Mouse (Mus musculus) E14TG2a.4 (cell line): ENCODE results near the gene Ahnak.
A peak's percentile ranks its signal among the peaks of the same experiment; 100 is the strongest.

Source experiments
- H3K27me3 ChIP-seq: 2 replicates; pipeline ENCODE4 v1.6.1; 2014; ENCODE audit warnings: low read length, control low read depth; ENCODE audit not compliant: insufficient read depth
- H3K36me3 ChIP-seq: 2 replicates; pipeline ENCODE4 v1.6.1; 2014; ENCODE audit warnings: low read length, control low read depth; ENCODE audit not compliant: insufficient read depth
- H3K4me1 ChIP-seq: replicated peaks from 2 replicates; pipeline ENCODE4 v1.6.1; 2014; ENCODE audit warnings: low read depth, low read length, control low read depth
- H3K4me3 ChIP-seq: replicated peaks from 2 replicates; pipeline ENCODE4 v1.5.1; 2014; ENCODE audit warnings: mild to moderate bottlenecking, low read length
- H3K9me3 ChIP-seq: 2 replicates; pipeline ENCODE4 v1.6.1; 2014; ENCODE audit warnings: low read length, control low read depth
- CTCF ChIP-seq: conservative IDR thresholded peaks from 2 replicates; pipeline ENCODE4 v1.5.1; 2014; ENCODE audit warnings: low read length
- NANOG ChIP-seq: IDR thresholded peaks from 2 replicates; pipeline ENCODE4 v1.6.1; 2014; ENCODE audit warnings: borderline replicate concordance, low read length, mixed read lengths
- POU5F1 ChIP-seq: IDR thresholded peaks from 2 replicates; pipeline ENCODE4 v1.6.1; 2014; ENCODE audit warnings: low read length, borderline replicate concordance

The Ahnak gene

DNA sequence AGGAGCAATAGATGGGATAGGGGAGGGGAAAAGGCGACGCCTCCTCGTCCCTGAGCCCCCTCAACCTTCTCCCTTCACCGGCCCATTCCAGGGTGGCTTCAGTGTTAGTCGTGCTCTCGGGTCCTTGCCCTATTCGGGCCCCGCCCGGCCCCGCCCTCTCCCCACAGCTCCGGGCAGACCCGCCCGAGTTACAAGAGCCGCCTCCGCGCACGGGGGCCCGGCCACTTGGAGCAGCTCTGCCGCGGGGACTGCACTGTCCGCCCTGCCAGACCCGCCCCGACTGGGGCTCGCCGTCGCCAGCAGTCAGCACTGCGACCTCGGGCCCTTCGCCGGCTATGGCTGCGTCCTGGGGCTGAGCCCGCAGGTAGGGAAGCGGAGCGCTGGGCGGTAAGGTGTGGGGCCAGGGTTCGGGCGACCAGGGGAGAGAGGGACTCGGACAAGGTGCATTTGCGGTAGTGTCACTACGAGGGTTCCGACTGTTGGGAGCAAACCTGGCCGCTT lies at the start of gene Ahnak:
Gene Ahnak, plus strand, starts transcription at position 219 of the 501 bp plus-strand sequence.
- Histone ChIP-seq H3K27me3 (peaks cover 21% of the 10 kb centered on the region), H3K4me1 (peaks cover 64% of the 10 kb centered on the region), H3K9me3 (no peaks in the 10 kb centered on the region), H3K4me3 (peak within 1 kb of the TSS; percentile 87), H3K36me3 (no peaks in the 10 kb centered on the region)
- no peak for TF ChIP-seq NANOG
- no peak for TF ChIP-seq POU5F1
- no peak for TF ChIP-seq CTCF

DNA sequence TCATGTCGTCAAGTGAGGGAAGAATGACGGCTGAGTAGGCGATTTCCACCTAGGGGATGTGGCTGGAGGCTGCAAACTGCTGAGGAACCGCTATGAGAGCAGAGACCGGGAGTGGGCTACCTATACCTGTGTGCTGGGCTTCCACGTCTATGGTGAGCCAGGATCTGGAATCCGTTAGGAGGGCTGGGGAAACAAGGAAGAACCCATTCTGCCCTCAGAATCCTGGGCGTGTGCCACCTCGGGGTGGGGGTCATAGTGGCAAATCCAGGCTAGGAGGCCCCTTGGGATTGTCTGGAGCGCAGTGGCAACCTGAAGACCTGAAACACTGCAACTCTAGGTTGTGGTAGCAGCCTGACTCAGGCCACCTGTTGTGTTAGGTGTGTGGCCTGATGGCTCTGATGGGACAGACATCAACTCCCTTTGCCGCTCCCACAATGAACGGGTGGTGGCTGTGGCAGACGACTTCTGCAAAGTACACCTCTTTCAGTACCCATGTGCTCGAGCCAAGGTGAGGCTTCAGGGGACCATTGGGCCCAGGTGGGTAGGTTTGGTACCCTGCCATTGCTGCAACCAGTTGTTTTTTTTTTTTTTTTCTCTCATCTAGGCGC lies 48.5 kb upstream of the Ahnak start:
- TF ChIP-seq NANOG: peak; percentile 79
- no peak for TF ChIP-seq CTCF
- H3K9me3 ChIP-seq: no peaks in the 10 kb centered on the region
- peak overlapping the region; percentile 97 for H3K4me3 ChIP-seq
- peaks cover 76% of the 10 kb centered on the region for H3K4me1 ChIP-seq
- H3K27me3 ChIP-seq: no peaks in the 10 kb centered on the region
- H3K36me3 ChIP-seq: peaks cover 53% of the 10 kb centered on the region

DNA sequence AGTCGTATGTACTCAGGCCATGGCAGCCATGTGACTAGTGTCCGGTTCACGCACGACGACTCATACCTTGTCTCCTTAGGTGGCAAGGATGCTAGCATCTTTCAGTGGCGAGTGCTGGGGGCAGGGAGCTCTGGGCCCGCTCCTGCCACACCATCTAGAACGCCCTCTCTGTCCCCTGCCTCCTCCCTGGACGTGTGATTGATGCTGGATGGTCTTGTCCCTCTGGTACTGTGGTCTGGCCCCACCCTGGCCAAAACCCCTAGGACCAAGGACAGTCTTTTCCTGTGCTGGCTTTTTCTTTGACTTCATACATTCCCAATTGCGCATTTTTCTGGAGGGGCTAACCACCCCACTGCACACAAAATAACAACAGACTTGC lies 48.0 kb upstream of the Ahnak start:
- Histone ChIP-seq H3K27me3 (no peaks in the 10 kb centered on the region), H3K4me1 (peaks cover 79% of the 10 kb centered on the region), H3K9me3 (no peaks in the 10 kb centered on the region), H3K36me3 (peaks cover 56% of the 10 kb centered on the region), H3K4me3 (peak overlapping the region; percentile 97)
- TF ChIP-seq POU5F1: no peak

DNA sequence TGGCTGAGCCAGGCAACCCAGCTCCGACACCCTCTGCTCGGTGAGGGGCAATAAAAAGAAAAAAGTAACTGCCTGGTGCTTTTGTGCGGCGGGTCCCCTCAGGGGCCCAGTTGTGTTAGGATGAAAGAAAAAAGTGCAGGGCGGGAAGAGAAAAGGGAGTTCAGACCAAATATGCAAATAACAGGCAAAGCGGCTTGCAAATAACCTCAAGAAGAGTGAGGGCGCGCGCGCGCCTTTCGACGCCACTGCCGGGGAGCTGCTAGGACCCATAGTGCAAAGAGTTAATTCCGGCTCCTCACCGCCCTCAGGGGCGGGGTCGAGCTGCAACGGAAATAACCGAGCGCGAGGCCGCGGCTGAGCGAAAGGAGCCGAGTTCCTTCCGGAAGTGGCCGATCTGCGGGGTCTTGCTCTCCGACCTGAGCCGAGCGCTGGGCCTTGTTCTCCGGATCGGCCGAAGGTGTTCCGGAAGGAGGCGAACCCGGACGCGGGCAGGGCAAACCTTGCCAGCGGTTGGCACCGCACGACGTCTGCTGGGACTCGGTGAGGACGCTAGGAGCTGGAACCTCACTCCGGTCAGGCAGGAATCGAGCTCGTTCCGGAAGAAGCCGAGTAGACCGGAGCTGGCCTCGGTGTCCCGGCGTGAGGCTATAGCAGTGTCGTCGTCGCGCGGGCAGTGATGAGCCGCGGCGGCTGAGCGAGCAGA lies 47.4 kb upstream of the Ahnak start, which contains the start of gene Mta2:
Gene Mta2, plus strand, starts transcription at position 361 of the 703 bp plus-strand sequence.
- H3K4me1 ChIP-seq: peaks cover 74% of the 10 kb centered on the region
- H3K36me3 ChIP-seq: peaks cover 57% of the 10 kb centered on the region
- no peaks in the 10 kb centered on the region for H3K9me3 ChIP-seq
- TF ChIP-seq NANOG (no peak), CTCF (no peak), POU5F1 (no peak)
- peak within 1 kb of the TSS; percentile 97 for H3K4me3 ChIP-seq
- no peaks in the 10 kb centered on the region for H3K27me3 ChIP-seq

DNA sequence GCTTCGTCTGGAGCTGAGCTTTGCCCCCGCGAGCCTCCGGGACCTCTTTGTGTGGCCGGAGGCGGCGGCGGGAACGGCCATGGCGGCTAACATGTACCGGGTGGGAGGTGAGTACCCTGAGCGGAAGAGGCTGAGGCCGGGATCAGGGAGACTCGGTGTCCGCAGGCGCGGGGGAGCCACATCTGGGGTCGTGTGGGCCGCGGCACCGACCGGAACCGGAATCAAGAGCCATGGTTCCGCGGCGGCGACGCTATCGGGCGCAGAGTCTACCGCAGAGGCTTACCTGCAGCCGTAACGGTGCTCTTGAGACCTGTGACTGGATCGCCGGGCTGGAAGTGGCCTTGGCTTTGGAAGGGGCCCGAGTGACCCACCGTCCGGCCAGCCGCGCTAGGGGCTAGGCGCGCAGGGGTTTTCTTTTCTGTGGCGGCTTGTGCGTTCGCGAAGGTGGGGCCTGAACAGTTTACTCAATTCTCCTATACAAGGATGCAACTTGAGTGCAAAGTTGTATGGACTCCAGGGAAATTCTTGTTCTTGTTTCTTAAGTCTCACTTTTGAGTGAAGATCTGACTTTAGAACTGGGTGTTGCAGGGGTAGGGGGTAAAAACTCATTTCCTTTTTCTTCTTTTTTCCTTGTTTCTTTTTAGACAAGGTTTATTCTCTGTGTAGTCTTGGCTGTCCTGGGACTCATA lies 46.7 kb upstream of the Ahnak start:
- peak overlapping the region; percentile 97 for H3K4me3 ChIP-seq
- H3K9me3 ChIP-seq: no peaks in the 10 kb centered on the region
- peaks cover 66% of the 10 kb centered on the region for H3K4me1 ChIP-seq
- peaks cover 59% of the 10 kb centered on the region for H3K36me3 ChIP-seq
- no peaks in the 10 kb centered on the region for H3K27me3 ChIP-seq
- no peak for TF ChIP-seq CTCF
- TF ChIP-seq POU5F1: no peak
- TF ChIP-seq NANOG: no peak

DNA sequence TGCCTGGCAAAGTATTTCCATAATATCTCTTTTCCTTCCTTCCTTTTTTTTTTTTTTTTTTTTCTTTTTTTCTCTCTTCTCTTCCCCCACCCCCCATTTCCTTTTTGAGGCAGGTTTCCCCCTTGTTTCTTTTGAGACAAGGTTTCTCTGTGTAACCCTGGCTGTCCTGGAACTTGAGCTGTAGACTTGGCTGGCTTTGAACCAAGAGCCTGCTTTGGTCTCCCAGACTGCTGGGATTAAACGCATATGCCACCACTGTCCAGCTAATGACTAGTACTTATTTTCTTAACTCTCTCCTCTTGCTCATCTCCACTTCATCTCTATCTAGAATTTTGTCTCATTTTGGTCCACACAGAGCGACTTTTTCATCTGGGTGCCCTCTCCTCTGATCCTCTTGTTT lies 46.0 kb upstream of the Ahnak start:
- H3K4me3 ChIP-seq: peak overlapping the region; percentile 97
- no peaks in the 10 kb centered on the region for H3K9me3 ChIP-seq
- peaks cover 60% of the 10 kb centered on the region for H3K36me3 ChIP-seq
- TF ChIP-seq CTCF (no peak), NANOG (no peak), POU5F1 (no peak)
- H3K27me3 ChIP-seq: no peaks in the 10 kb centered on the region
- H3K4me1 ChIP-seq: peaks cover 64% of the 10 kb centered on the region

DNA sequence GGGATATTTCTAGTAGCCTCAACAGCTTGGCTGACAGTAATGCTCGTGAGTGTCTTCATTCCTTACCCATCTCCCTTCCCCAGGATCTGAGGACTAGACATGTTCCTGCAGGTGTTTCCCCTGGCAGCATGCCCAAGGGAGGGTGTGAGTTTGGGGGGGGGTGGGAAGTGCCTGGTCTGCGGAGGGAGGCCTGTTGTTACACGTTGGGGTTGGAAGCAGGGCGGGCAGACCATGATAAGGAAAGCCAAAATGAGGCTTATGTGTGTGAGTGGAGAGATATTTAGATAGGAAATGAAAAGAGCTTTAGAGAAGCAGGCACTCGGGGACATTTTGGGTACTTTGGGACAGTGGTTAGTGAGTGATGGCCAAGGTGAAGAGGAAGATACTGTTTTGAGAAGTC lies 45.0 kb upstream of the Ahnak start:
- no peaks in the 10 kb centered on the region for H3K27me3 ChIP-seq
- H3K36me3 ChIP-seq: peaks cover 61% of the 10 kb centered on the region
- no peak for TF ChIP-seq NANOG
- no peak for TF ChIP-seq CTCF
- TF ChIP-seq POU5F1: no peak
- H3K9me3 ChIP-seq: no peaks in the 10 kb centered on the region
- H3K4me3 ChIP-seq: peak overlapping the region; percentile 97
- peaks cover 60% of the 10 kb centered on the region for H3K4me1 ChIP-seq

DNA sequence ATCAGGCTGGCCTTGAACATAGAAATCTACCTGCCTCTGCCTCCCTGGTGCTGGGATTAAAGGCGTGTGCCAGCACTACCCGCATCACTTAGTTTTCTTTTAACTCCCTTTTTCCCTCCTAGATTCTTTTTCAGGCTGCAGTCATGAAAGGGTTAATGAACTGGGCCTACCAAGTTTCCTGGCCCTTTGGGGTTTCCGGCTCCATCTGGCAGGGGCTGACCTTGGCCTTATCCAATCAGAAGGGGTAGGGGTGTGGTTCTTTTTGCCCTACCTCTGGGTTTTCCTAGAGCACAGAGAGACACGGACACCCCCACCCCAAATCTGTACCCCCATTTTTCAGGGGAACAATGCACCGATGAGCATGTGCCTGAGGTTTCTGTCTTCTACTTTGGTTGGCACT lies 44.3 kb upstream of the Ahnak start:
- Histone ChIP-seq H3K27me3 (no peaks in the 10 kb centered on the region), H3K4me3 (peak overlapping the region; percentile 97), H3K36me3 (peaks cover 66% of the 10 kb centered on the region), H3K4me1 (peaks cover 54% of the 10 kb centered on the region), H3K9me3 (no peaks in the 10 kb centered on the region)
- TF ChIP-seq POU5F1: no peak
- no peak for TF ChIP-seq NANOG
- no peak for TF ChIP-seq CTCF
